Mouse (Mus musculus): ENCODE results near the gene Sdsl.

Gene Sdsl

GRCm38 (mm10) chr5:120429692-120430091, 42.9 kb downstream of the Sdsl start:
- DNase-seq (ENCODE audit: low read depth, low spot score): no peak

- peak; percentile 79 for DNase-seq (ENCODE audit: low read depth, low spot score)
These were observed 43.6 kb downstream of the Sdsl start for GRCm38 (mm10) chr5:120428990-120429389.

- no peak for DNase-seq (ENCODE audit: low read depth, low spot score)
These were observed 44.3 kb downstream of the Sdsl start for GRCm38 (mm10) chr5:120428189-120428838.

GRCm38 (mm10) chr5:120427451-120427938, 45.1 kb downstream of the Sdsl start:
- DNase-seq (ENCODE audit: low read depth, low spot score): no peak

- no peak for DNase-seq (ENCODE audit: low read depth, low spot score)
These were observed 46.0 kb downstream of the Sdsl start for GRCm38 (mm10) chr5:120426572-120426971.

GRCm38 (mm10) chr5:120425711-120426110, 46.9 kb downstream of the Sdsl start:
- DNase-seq (ENCODE audit: low read depth, low spot score): peak; percentile 61

GRCm38 (mm10) chr5:120424657-120425056, 48.0 kb downstream of the Sdsl start:
- no peak for DNase-seq (ENCODE audit: low read depth, low spot score)

- DNase-seq (ENCODE audit: low read depth, low spot score): peak; percentile 92
These were observed 48.6 kb downstream of the Sdsl start for GRCm38 (mm10) chr5:120424039-120424438.

GRCm38 (mm10) chr5:120420106-120420505, 52.5 kb downstream of the Sdsl start:
- DNase-seq (ENCODE audit: low read depth, low spot score): no peak

- peak; percentile 53 for DNase-seq (ENCODE audit: low read depth, low spot score)
These were observed 59.2 kb downstream of the Sdsl start for GRCm38 (mm10) chr5:120413436-120413835.

GRCm38 (mm10) chr5:120409385-120410378, 62.9 kb downstream of the Sdsl start:
- DNase-seq (ENCODE audit: low read depth, low spot score): peak; percentile 74

GRCm38 (mm10) chr5:120408933-120409332, 63.7 kb downstream of the Sdsl start:
- DNase-seq (ENCODE audit: low read depth, low spot score): no peak
